Mouse (Mus musculus): ENCODE results near the gene Cbx6. TPM values are rescaled to one million over a fixed set of nuclear protein-coding genes. Genes with fewer than 3 reads are reported as not detected.

The Cbx6 gene
- total RNA-seq (2021) = 100 to 1,000 TPM; 336 to 347 TPM
- long read RNA-seq, experiment 1, full-length matches to known transcripts = 183 of 213 reads
- long read RNA-seq, experiment 1, partial matches to known transcripts = 14 of 213 reads
- long read RNA-seq, experiment 1, other reads (novel, unspliced or antisense) = 16 of 213 reads
- long read RNA-seq, experiment 2, full-length matches to known transcripts = 261 of 295 reads
- long read RNA-seq, experiment 2, partial matches to known transcripts = 4 of 295 reads
- long read RNA-seq, experiment 2, other reads (novel, unspliced or antisense) = 30 of 295 reads

DNA sequence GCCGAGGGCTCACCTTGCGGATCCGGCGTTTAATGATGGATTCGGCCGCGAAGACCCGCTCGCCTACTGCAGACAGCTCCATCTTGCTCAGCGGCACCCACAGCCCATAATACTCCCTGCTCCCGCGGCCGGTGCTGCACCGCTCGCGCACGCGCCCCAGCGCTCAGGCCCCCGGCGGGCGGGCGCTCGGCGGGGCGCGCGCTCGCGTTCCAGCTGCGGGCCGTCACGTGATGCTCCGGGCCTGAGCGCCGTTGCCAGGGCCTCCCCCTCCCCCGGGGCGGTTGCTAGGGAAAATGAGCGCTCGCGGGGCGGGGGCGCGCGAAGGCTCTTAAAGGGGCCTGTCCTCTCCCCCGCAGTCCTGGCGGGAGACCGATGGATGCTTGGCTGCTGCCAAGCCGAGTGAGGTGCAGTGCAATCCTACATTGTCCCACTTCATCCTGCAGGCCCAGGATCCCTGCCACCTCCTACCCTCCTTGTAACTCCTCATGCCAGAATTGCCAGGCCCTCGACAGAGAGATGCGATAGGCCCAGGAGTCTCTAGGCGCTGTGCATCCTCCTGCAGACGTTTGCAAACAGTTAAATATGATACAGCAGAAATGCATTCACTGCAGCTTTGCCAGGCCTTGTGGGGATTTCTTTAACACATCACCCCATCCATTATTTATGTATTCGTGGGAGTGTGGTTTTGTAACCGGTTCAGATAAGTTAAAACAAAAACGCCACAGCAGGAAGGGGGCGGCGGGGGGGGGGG lies at the start of gene Cbx6, which contains the start of gene Npcd:
Gene Cbx6, minus strand, starts transcription at position 559 of the 751 bp plus-strand sequence.
Gene Npcd, minus strand, starts transcription at position 108 of the 751 bp plus-strand sequence.
- TF ChIP-seq CTCF (conservative IDR thresholded peaks at IDR 0.05) = no peak
- peak within 1 kb of the TSS; percentile 99 for H3K27ac ChIP-seq
- peak; percentile 98 to 99 for DNase-seq (ENCODE audit: low spot score in 2 of 2)
- H3K4me3 ChIP-seq = peak within 1 kb of the TSS; percentile 91

DNA sequence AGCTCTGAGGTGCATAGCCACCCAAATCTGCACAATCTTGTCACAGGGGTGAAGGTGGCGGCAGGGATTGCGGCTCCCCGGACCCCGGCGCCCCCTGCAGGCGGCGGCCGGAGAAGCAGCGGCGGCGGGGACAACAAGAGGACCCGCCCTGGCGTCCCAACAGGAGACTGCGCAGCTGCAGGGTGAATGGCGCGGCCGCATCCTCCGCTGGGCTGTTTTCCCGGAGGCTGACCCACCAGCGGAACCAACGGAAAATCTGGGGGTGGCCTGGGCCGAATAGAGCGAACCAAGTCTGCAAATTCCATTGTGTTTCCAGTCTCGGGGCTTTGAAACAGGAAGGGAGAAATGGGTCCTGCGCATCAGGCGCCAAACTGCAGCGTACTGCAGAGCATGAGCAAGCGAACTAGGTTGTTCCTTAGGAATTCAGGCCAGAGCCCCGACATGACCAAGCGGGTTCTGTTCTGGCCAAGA lies 48.9 kb upstream of the Cbx6 start:
- Histone ChIP-seq H3K27ac (peak overlapping the region; percentile 97), H3K4me3 (peak overlapping the region; percentile 72)
- DNase-seq (ENCODE audit: low spot score in 2 of 2) = peak; percentile 94 to 98
- peak; percentile 98 for TF ChIP-seq CTCF (conservative IDR thresholded peaks at IDR 0.05)

DNA sequence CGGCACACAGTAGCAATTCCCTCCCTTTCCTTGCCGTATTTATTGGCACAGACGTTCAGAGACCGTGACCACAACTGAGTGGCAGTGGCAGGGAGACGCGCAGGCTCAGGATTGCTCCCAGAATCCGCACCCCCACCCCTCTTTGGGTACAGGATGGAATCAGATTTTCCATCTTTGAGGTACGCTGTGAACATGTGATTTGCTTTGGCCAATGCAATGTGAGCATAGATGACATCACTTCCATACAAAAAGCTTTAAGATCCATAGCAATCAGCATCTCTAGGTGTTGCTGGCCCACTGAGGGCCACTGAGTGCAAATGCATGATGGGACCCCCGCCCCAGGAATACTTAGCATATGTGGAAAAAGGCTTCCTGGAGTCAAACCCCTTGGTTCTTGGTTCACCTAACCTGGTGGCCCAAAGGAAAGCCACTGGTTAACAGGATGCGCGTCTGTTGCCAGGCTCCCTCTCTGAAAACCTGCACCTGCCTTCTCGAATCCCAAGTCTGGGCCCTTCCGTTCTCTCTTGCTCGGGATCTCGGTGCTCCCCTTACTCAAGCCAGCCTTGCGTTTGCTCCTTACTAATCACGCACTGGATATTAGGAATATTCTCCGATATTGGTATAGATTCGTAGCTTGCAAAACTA lies 48.3 kb upstream of the Cbx6 start:
- Histone ChIP-seq H3K27ac (peak overlapping the region; percentile 97), H3K4me3 (peak overlapping the region; percentile 72)
- peak; percentile 64 to 86 for DNase-seq (ENCODE audit: low spot score in 2 of 2)
- TF ChIP-seq CTCF (conservative IDR thresholded peaks at IDR 0.05) = no peak

DNA sequence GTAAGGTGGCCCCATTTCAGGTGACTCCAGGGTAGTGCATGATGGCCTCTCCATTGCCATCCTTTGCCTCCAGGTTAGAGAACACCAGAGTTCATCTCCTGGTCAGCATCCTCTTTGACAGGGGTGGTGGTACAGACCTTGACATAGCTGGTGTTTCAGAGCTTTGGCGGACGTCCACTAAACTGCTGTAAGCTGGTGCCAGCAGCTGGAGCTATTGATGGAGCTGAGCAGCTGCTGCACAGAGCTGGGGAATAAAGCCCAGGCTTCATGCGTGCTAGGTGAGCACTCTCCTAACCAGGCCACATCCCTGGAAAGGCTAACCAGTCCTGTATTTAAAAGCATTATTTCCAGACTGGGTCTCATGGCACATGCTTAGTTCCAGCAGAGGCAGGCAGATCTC lies 46.0 kb upstream of the Cbx6 start:
- Histone ChIP-seq H3K4me3 (no peak overlapping the region), H3K27ac (no peak overlapping the region)
- DNase-seq (ENCODE audit: low spot score in 2 of 2) = no peak
- TF ChIP-seq CTCF (conservative IDR thresholded peaks at IDR 0.05) = no peak

DNA sequence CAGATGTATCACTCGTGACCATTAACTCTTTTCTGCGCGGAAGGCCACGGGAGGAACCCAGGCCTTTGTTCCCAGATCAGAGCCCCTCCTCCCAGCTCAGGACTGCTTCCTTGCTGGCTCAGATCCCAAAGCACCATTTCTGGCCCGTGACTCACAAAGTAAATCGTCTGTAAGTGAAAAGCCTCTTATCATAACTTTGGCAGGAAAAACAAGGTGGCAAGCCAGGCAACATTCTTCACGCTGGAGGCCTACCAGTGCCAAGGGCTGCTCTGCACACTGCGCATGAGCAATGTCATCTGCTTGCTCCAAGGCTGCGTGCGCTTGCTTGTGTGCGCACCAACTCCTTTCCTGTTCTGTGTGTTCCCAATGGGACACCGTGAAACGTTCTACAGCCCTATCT lies 44.8 kb upstream of the Cbx6 start:
- TF ChIP-seq CTCF (conservative IDR thresholded peaks at IDR 0.05) = no peak
- Histone ChIP-seq H3K27ac (peak overlapping the region; percentile 73), H3K4me3 (peak overlapping the region; percentile 7; the same call in 1 of the 2 replicates)
- peak; percentile 65 to 75 for DNase-seq (ENCODE audit: low spot score in 2 of 2)

DNA sequence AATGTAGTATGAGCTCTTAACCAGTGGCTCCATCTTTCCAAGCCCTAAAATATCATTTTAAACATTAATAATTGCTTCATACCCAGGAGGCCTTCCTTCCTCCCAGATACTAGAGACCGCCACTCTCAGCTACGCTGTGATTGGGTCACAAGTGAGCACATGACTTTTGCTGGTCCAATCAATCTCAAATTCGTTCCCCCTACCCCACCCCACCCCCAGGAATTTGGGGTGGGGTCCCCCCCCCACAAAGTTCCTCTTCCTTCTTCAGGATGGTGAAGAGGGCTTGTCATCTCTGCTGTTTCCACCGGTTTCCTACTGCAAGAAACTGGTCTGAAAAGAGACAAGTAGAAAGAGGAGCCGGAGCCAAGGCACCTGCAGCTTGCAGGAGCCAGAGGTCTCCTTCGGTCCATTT lies 44.2 kb upstream of the Cbx6 start:
- no peak for DNase-seq (ENCODE audit: low spot score in 2 of 2)
- Histone ChIP-seq H3K27ac (peak overlapping the region; percentile 73), H3K4me3 (peak overlapping the region; percentile 7; the same call in 1 of the 2 replicates)
- no peak for TF ChIP-seq CTCF (conservative IDR thresholded peaks at IDR 0.05)

DNA sequence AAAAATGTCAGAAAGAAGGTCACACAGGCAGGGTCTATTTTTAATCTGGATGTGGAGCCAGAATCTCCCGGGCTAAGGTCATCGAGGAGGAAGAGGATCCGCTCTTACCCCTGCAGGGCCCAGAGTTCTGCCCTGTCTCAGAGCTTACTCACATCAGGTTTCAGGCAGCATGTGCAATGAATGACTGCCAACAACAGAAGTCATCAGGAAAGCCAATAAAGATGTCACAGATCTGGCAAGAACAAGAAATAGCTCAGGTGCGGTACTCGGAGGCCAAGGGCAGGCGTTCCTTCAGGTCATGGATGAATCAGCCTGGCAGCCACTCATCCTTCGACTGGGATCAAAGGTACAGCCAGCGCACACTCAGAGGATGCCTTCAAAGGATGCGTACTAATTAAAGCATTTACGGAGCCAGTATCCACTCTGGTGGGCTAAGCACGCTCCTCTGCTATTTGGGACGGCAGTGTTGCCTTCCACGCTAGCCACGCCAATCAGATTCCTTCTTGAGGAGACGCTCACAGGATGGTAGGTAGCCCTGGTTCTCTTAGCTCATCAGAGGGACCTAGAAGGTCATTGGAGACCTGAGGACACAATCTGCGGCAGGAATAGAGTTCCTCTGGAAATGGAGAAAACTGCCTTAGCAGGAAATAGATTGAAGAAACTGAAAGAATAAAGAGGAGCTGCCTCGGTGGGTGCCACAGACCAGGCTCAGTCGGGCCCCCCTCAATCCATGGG lies 40.9 kb upstream of the Cbx6 start:
- no peak overlapping the region for H3K4me3 ChIP-seq
- no peak overlapping the region for H3K27ac ChIP-seq
- no peak for DNase-seq (ENCODE audit: low spot score in 2 of 2)
- TF ChIP-seq CTCF (conservative IDR thresholded peaks at IDR 0.05) = no peak

DNA sequence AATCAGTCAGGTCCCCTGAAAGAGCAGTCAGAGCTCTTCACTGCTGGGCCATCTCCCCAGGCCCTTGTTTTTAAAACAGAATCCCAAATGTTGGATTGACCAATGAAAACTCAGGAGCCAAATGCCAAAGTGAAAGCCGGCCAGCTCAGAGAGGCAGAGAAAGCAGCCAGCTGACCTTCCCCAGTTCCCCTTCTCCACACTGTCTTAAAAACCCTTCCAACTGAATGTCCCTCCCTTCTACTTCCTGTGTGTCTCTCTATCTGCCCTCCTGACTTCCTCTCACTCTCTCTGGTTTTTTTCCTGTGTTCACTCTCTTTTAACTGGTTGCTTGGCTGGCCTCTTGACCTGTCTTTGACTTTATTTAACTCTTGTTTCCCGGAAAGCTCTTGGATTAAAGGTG lies 39.5 kb upstream of the Cbx6 start:
- Histone ChIP-seq H3K27ac (no peak overlapping the region), H3K4me3 (no peak overlapping the region)
- no peak for DNase-seq (ENCODE audit: low spot score in 2 of 2)
- no peak for TF ChIP-seq CTCF (conservative IDR thresholded peaks at IDR 0.05)

DNA sequence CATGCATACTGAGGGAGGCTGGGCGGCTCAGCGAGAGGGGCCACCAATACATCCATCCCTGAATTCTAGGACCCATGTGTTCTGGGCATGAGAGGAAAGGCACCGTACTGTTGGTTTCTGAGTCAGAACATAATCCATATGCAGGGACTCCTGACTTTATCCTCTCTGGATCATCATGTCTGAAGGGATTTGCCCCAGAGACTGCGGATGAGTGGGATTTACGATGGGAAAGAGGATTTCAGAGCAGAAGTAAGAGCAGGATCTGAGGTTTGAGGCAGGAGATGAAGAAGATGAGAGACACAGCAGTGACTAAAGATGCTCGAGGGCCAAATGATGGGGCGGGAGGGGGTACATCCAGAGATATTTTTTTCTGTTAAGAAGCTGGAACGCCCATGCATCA lies 39.1 kb upstream of the Cbx6 start:
- DNase-seq (ENCODE audit: low spot score in 2 of 2) = no peak
- Histone ChIP-seq H3K4me3 (no peak overlapping the region), H3K27ac (no peak overlapping the region)
- TF ChIP-seq CTCF (conservative IDR thresholded peaks at IDR 0.05) = no peak

DNA sequence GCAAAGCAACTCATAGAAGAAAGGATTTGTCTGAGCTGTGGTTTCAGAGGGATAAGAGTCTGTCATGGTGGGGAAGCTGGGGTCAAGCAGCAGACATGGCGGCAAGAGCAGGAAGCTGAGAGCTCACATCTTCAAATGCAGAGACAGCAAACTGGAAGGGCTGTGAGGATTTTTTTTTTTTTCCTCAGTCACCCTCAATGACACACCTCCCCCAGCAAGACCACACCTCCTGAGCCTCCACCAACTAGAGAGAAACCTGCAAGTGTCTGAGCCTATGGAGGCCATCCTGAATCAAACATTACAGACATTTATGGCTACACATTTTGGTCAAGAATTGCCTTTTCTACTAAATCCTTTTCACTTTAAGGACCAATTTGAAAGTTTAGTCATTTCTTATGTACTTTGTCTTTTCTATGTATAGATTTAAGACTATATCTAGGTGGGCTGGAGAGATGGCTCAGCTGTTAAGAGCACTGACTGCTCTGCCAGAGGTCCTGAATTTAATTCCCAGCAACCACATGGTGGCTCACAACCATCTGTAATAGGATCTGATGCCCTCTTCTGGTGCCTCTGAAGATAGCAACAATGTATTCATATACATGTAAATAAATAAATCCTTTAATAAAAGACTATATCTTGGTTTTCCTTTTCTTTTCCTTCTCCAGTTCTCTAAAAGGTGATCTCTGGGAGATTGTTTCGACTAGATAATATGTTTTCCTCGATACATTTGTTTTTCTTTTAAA lies 32.9 kb upstream of the Cbx6 start:
- TF ChIP-seq CTCF (conservative IDR thresholded peaks at IDR 0.05) = peak; percentile 55
- no peak overlapping the region for H3K4me3 ChIP-seq
- H3K27ac ChIP-seq = no peak overlapping the region
- no peak for DNase-seq (ENCODE audit: low spot score in 2 of 2)

DNA sequence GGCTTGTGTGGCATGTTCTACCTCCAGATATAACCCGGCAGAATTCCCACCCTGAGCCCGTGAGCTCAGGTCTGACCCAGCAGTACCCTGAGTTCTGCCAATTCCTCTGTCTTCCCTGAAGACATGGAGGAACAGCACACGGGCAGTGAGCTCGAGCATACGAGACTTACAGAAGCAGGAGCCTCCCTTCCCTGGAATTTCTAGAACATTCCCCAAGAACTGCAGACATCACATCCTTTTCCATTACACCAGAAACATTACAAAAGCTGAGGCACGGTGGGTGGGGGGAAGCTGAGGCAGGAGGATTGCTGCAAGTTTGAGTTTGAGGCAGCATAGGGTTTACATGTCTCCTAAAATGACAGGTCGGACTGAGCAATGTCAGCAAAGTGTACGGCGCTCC lies 25.3 kb upstream of the Cbx6 start:
- Histone ChIP-seq H3K4me3 (no peak overlapping the region), H3K27ac (no peak overlapping the region)
- DNase-seq (ENCODE audit: low spot score in 2 of 2) = no peak
- no peak for TF ChIP-seq CTCF (conservative IDR thresholded peaks at IDR 0.05)

DNA sequence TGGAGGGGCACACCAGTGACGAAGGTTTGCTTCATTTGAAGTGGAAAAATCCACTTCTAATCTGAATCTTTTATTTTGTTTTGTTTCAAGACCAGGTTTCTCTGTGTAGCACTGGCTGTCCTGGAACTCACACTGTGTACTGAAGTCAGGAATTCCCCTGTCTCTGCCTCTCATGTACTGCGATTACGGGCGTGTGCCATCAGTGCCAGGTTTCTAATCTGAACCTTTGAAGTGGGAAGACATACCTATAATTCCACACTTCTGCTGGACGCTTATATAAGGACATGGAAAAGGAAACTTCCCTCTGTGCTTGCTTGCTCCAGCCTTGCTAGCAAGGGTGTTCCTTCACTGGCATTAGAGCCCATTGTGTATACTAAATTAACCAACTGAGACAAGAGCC lies 24.5 kb upstream of the Cbx6 start:
- TF ChIP-seq CTCF (conservative IDR thresholded peaks at IDR 0.05) = no peak
- H3K4me3 ChIP-seq = no peak overlapping the region
- DNase-seq (ENCODE audit: low spot score in 2 of 2) = no peak
- no peak overlapping the region for H3K27ac ChIP-seq

All from layer of hippocampus, adult 2 months (tissue).